Mouse (Mus musculus) CH12.LX (cell line): ENCODE results near the gene Flt1. TPM values are rescaled to one million over a fixed set of nuclear protein-coding genes. Genes with fewer than 3 reads are reported as not detected.
A peak's percentile ranks its signal among the peaks of the same experiment; 100 is the strongest.

Source experiments
- DNase-seq: peaks from one replicate; pipeline ENCODE4 v3.0.0-alpha.2; 2013; ENCODE audit errors: extremely low read depth
- H3K27ac ChIP-seq: 2 replicates; pipeline ENCODE4 v1.5.1; 2012; ENCODE audit warnings: low read depth, mild to moderate bottlenecking, control low read depth, moderate library complexity; ENCODE audit not compliant: insufficient read depth
- H3K27me3 ChIP-seq: replicated peaks from 2 replicates; pipeline ENCODE3; 2012; ENCODE audit warnings: inconsistent platforms
- H3K36me3 ChIP-seq, 2 experiments: replicated peaks in 1 of 2; 2 replicates each; pipeline versions ENCODE3 to v1.6.1; 2012; ENCODE audit warnings: inconsistent platforms in 1 of 2, low read length in 1 of 2, mild to moderate bottlenecking in 1 of 2, mixed read lengths in 1 of 2, moderate library complexity in 1 of 2; ENCODE audit not compliant: control insufficient read depth in 1 of 2, insufficient read depth in 1 of 2
- H3K4me1 ChIP-seq, 2 experiments: 2 replicates each; pipeline ENCODE4 v1.6.1; 2012; ENCODE audit warnings: inconsistent platforms in 1 of 2, moderate library complexity in 1 of 2; ENCODE audit not compliant: insufficient read depth in 2 of 2, control insufficient read depth in 1 of 2
- H3K4me2 ChIP-seq: 2 replicates; pipeline ENCODE4 v1.6.1; 2012; ENCODE audit warnings: low read depth, mild to moderate bottlenecking, control low read depth; ENCODE audit not compliant: poor library complexity, insufficient read depth, severe bottlenecking
- H3K4me3 ChIP-seq, 3 experiments: fragments of 150-350 bp in 1 of 3; sonication (generic) in 1 of 3; replicated peaks in 1 of 3; 2 replicates each; pipeline versions ENCODE3 to v1.5.1; 2011 to 2012; ENCODE audit warnings: low read depth in 2 of 3, low read length in 2 of 3, mild to moderate bottlenecking in 2 of 3, moderate library complexity in 2 of 3, control low read depth in 1 of 3, improper control_type of control experiment in 1 of 3, inconsistent platforms in 1 of 3, mixed read lengths in 1 of 3; ENCODE audit not compliant: poor library complexity in 1 of 3
- H3K79me2 ChIP-seq: replicated peaks from 2 replicates; pipeline ENCODE4 v1.6.1; 2012; ENCODE audit warnings: mild to moderate bottlenecking, moderate library complexity; ENCODE audit not compliant: control insufficient read depth, poor library complexity, insufficient read depth, severe bottlenecking; ENCODE audit errors: extremely low read depth
- H3K9ac ChIP-seq: 2 replicates; pipeline ENCODE4 v1.6.1; 2012; ENCODE audit warnings: low read depth, mild to moderate bottlenecking, control low read depth, moderate library complexity; ENCODE audit not compliant: insufficient read depth
- H3K9me3 ChIP-seq: replicated peaks from 2 replicates; pipeline ENCODE3; 2012; ENCODE audit warnings: low read length, inconsistent platforms, mixed read lengths
- BHLHE40 ChIP-seq: IDR thresholded peaks from 2 replicates; pipeline ENCODE4 v1.6.1; 2011; ENCODE audit warnings: mild to moderate bottlenecking, low read depth, low read length, improper control_type of control experiment
- CHD2 ChIP-seq: IDR thresholded peaks from 2 replicates; pipeline ENCODE4 v1.6.1; 2011; ENCODE audit warnings: low read length, improper control_type of control experiment
- CTCF ChIP-seq, 2 experiments: IDR thresholded peaks in 1 of 2; conservative IDR thresholded peaks in 1 of 2; 2 replicates each; pipeline ENCODE4 v1.5.1; 2011 to 2012; ENCODE audit warnings: low read depth in 2 of 2, low read length in 2 of 2, improper control_type of control experiment in 1 of 2, inconsistent platforms in 1 of 2, mild to moderate bottlenecking in 1 of 2, moderate library complexity in 1 of 2
- E2F4 ChIP-seq: IDR thresholded peaks from 2 replicates; pipeline ENCODE4 v1.6.1; 2011; ENCODE audit warnings: low read depth, low read length, improper control_type of control experiment; ENCODE audit not compliant: insufficient replicate concordance
- EP300 ChIP-seq: IDR thresholded peaks from 2 replicates; pipeline ENCODE4 v1.6.1; 2011; ENCODE audit warnings: low read length, improper control_type of control experiment
- ETS1 ChIP-seq: conservative IDR thresholded peaks from 2 replicates; pipeline ENCODE4 v1.6.1; 2012; ENCODE audit warnings: low read depth, mild to moderate bottlenecking, inconsistent platforms, low read length, improper control_type of control experiment, moderate library complexity
- GABPA ChIP-seq: IDR thresholded peaks from 2 replicates; pipeline ENCODE4 v1.6.1; 2012; ENCODE audit warnings: low read depth, low read length, improper control_type of control experiment, inconsistent platforms; ENCODE audit not compliant: insufficient replicate concordance
- IRF4 ChIP-seq: IDR thresholded peaks from 2 replicates; pipeline ENCODE4 v1.6.1; 2014; ENCODE audit warnings: low read depth, mild to moderate bottlenecking, inconsistent platforms, low read length, improper control_type of control experiment
- JUN ChIP-seq: IDR thresholded peaks from 2 replicates; pipeline ENCODE4 v1.6.1; 2011; ENCODE audit warnings: low read depth, mild to moderate bottlenecking, low read length, improper control_type of control experiment, moderate library complexity; ENCODE audit not compliant: insufficient read depth
- JUND ChIP-seq: conservative IDR thresholded peaks from 2 replicates; pipeline ENCODE4 v1.6.1; 2011; ENCODE audit warnings: low read depth, low read length, improper control_type of control experiment
- MAFK ChIP-seq: IDR thresholded peaks from 2 replicates; pipeline ENCODE4 v1.6.1; 2011; ENCODE audit warnings: low read length, improper control_type of control experiment; ENCODE audit not compliant: insufficient replicate concordance
- MAX ChIP-seq: IDR thresholded peaks from 2 replicates; pipeline ENCODE4 v1.6.1; 2011; ENCODE audit warnings: low read length, improper control_type of control experiment
- MAZ ChIP-seq: IDR thresholded peaks from 2 replicates; pipeline ENCODE4 v1.6.1; 2012; ENCODE audit warnings: low read depth, mild to moderate bottlenecking, inconsistent platforms, low read length, improper control_type of control experiment, moderate library complexity
- MEF2A ChIP-seq: IDR thresholded peaks from 2 replicates; pipeline ENCODE4 v1.6.1; 2014; ENCODE audit warnings: low read depth, mild to moderate bottlenecking, inconsistent platforms, low read length, improper control_type of control experiment, borderline replicate concordance
- MXI1 ChIP-seq: IDR thresholded peaks from 2 replicates; pipeline ENCODE4 v1.6.1; 2011; ENCODE audit warnings: mild to moderate bottlenecking, low read depth, low read length, improper control_type of control experiment
- NRF1 ChIP-seq: IDR thresholded peaks from 2 replicates; pipeline ENCODE4 v1.6.1; 2014; ENCODE audit warnings: low read depth, mild to moderate bottlenecking, inconsistent platforms, low read length, improper control_type of control experiment, moderate library complexity
- PAX5 ChIP-seq: IDR thresholded peaks from 2 replicates; pipeline ENCODE4 v1.6.1; 2012; ENCODE audit warnings: low read length, inconsistent platforms, mixed read lengths
- POLR2A ChIP-seq: IDR thresholded peaks from 2 replicates; pipeline ENCODE4 v1.6.1; 2011; ENCODE audit warnings: low read depth, mild to moderate bottlenecking, improper control_type of control experiment, low read length
- POLR2AphosphoS2 ChIP-seq: IDR thresholded peaks from 2 replicates; pipeline ENCODE4 v1.6.1; 2011; ENCODE audit warnings: low read depth, low read length, improper control_type of control experiment
- RAD21 ChIP-seq: IDR thresholded peaks from 2 replicates; pipeline ENCODE4 v1.6.1; 2011; ENCODE audit warnings: low read depth, mild to moderate bottlenecking, low read length, improper control_type of control experiment, moderate library complexity
- RCOR1 ChIP-seq: conservative IDR thresholded peaks from 2 replicates; pipeline ENCODE4 v1.6.1; 2012; ENCODE audit warnings: low read depth, mild to moderate bottlenecking, inconsistent platforms, low read length, improper control_type of control experiment
- SIN3A ChIP-seq: IDR thresholded peaks from 2 replicates; pipeline ENCODE4 v1.6.1; 2012; ENCODE audit warnings: low read length, improper control_type of control experiment, inconsistent platforms
- TBP ChIP-seq: conservative IDR thresholded peaks from 2 replicates; pipeline ENCODE4 v1.6.1; 2011; ENCODE audit warnings: low read depth, low read length, improper control_type of control experiment
- TCF12 ChIP-seq: IDR thresholded peaks from 2 replicates; pipeline ENCODE4 v1.6.1; 2014; ENCODE audit warnings: low read depth, mild to moderate bottlenecking, inconsistent platforms, low read length, improper control_type of control experiment
- UBTF ChIP-seq: IDR thresholded peaks from 2 replicates; pipeline ENCODE4 v1.6.1; 2012; ENCODE audit warnings: low read depth, mild to moderate bottlenecking, inconsistent platforms, low read length, improper control_type of control experiment, moderate library complexity
- USF1 ChIP-seq: IDR thresholded peaks from 2 replicates; pipeline ENCODE4 v1.6.1; 2014; ENCODE audit warnings: low read depth, mild to moderate bottlenecking, inconsistent platforms, low read length, improper control_type of control experiment
- USF2 ChIP-seq: conservative IDR thresholded peaks from 2 replicates; pipeline ENCODE4 v1.6.1; 2011; ENCODE audit warnings: low read depth, low read length, improper control_type of control experiment
- ZC3H11A ChIP-seq: IDR thresholded peaks from 2 replicates; pipeline ENCODE4 v1.6.1; 2012; ENCODE audit warnings: low read depth, mild to moderate bottlenecking, inconsistent platforms, low read length, improper control_type of control experiment
- ZKSCAN1 ChIP-seq: IDR thresholded peaks from 2 replicates; pipeline ENCODE4 v1.6.1; 2012; ENCODE audit warnings: low read depth, inconsistent platforms, low read length, improper control_type of control experiment, borderline replicate concordance
- ZMIZ1 ChIP-seq: IDR thresholded peaks from 2 replicates; pipeline ENCODE4 v1.6.1; 2012; ENCODE audit warnings: low read depth, mild to moderate bottlenecking, inconsistent platforms, low read length, improper control_type of control experiment
- ZNF384 ChIP-seq: IDR thresholded peaks from 2 replicates; pipeline ENCODE4 v1.6.1; 2012; ENCODE audit warnings: low read depth, low read length, improper control_type of control experiment, inconsistent platforms
- dilution Hi-C: fragments of 300-500 bp; cut with MboI; formaldehyde crosslinking; loops from 2 replicates; pipeline ENCODE4 v1.14.3; 2020; ENCODE audit warnings: low sequenced_read_pairs; ENCODE audit not compliant: extremely low pct_unique_long_range_greater_than_20kb, extremely low pct_ligation_motif_present
- in situ Hi-C: fragments of 300-500 bp; cut with MboI; formaldehyde crosslinking; loops from 3 replicates; pipeline ENCODE4 v1.14.3; 2019; ENCODE audit warnings: low sequenced_read_pairs, low pct_ligation_motif_present, low pct_unique_long_range_greater_than_20kb, mixed read lengths
- polyA plus RNA-seq: library from polyadenylated mRNA; unstranded; fragments of >175 nt; gene quantifications from 2 replicates; pipeline ENCODE4 v1.2.1, GENCODE M21; 2012; ENCODE audit warnings: low read depth; ENCODE audit not compliant: insufficient read length
- total RNA-seq, 2 experiments: library from RNA; depleted of rRNA; stranded (reverse); fragments of 300-350 nt in 1 of 2; fragments of >200 nt in 1 of 2; gene quantifications; 2 replicates each; pipeline ENCODE4 v1.2.3; 2012 to 2014

Flt1 gene
- total and polyA plus RNA-seq, 3 experiments, result 0.27 to 0.94 (median 0.47) TPM

GRCm38 (mm10) chr5:147657882-147658855 lies 67.6 kb downstream of the Flt1 start:
- H3K27ac ChIP-seq, result no peak overlapping the region
- H3K9me3 ChIP-seq, result peaks cover 2% of the 10 kb centered on the region
- no peak overlapping the region for H3K4me3 ChIP-seq
- no peak overlapping the region for H3K4me2 ChIP-seq
- no peak overlapping the region for H3K9ac ChIP-seq
- H3K4me1 ChIP-seq, result peaks cover 0 to 23% of the 10 kb centered on the region in 2 experiments; a peak in 2 of 4 replicates
- dilution Hi-C loops, result no loop called here
- in situ Hi-C loops, result no loop called here
- no peak for DNase-seq
- H3K36me3 ChIP-seq, result no peaks in the 10 kb centered on the region
- TF ChIP-seq PAX5 (no peak), EP300 (no peak)
- no peaks in the 10 kb centered on the region for H3K79me2 ChIP-seq
- H3K27me3 ChIP-seq, result no peaks in the 10 kb centered on the region

GRCm38 (mm10) chr5:147655761-147656160 lies 70.0 kb downstream of the Flt1 start:
- no peak overlapping the region for H3K4me2 ChIP-seq
- H3K79me2 ChIP-seq, result no peaks in the 10 kb centered on the region
- in situ Hi-C loops (no loop called here), dilution Hi-C loops (no loop called here)
- peaks cover 2 to 23% of the 10 kb centered on the region in 2 experiments; a peak in 3 of 4 replicates for H3K4me1 ChIP-seq
- peaks cover 2% of the 10 kb centered on the region for H3K9me3 ChIP-seq
- DNase-seq, result peak; percentile 11
- H3K27me3 ChIP-seq, result no peaks in the 10 kb centered on the region
- no peak overlapping the region for H3K27ac ChIP-seq
- no peak overlapping the region for H3K4me3 ChIP-seq
- H3K36me3 ChIP-seq, result no peaks in the 10 kb centered on the region
- no peak overlapping the region for H3K9ac ChIP-seq
- TF ChIP-seq E2F4, result no peak
- no peak for TF ChIP-seq TCF12
- TF ChIP-seq ZC3H11A, result no peak
- TF ChIP-seq MEF2A, result no peak
- TF ChIP-seq IRF4, result no peak
- no peak for TF ChIP-seq MAZ
- no peak for TF ChIP-seq MAFK
- TF ChIP-seq BHLHE40, result peak; percentile 17; the same call in 1 of the 2 replicates
- no peak for TF ChIP-seq RCOR1
- TF ChIP-seq UBTF, result no peak
- no peak for TF ChIP-seq CHD2
- no peak for TF ChIP-seq POLR2AphosphoS2
- TF ChIP-seq POLR2A, result no peak
- no peak for TF ChIP-seq TBP
- no peak for TF ChIP-seq EP300
- no peak for TF ChIP-seq MXI1
- no peak for TF ChIP-seq ZNF384
- no peak for TF ChIP-seq JUND
- peak; percentile 40; the same call in 1 of the 2 replicates for TF ChIP-seq MAX
- no peak for TF ChIP-seq ZKSCAN1
- no peak for TF ChIP-seq SIN3A
- TF ChIP-seq USF1, result no peak
- TF ChIP-seq GABPA, result no peak
- peak in 1 of 2 experiments; percentile 61; a peak in 2 of 4 replicates for TF ChIP-seq CTCF (conservative IDR thresholded peaks at IDR 0.05 in 1 of 2, IDR thresholded peaks at IDR 0.05 in 1 of 2; ENCODE audit: low read depth in 2 of 2, low read length in 2 of 2)
- no peak for TF ChIP-seq USF2
- TF ChIP-seq JUN, result no peak
- TF ChIP-seq ETS1, result no peak
- TF ChIP-seq ZMIZ1, result no peak
- peak; percentile 62 for TF ChIP-seq RAD21
- no peak for TF ChIP-seq NRF1
